Mouse (Mus musculus) cerebellum, adult 8-10 months (tissue): ENCODE results near the gene Hsp90aa1.
"Not testable (repeated sequence)": the region's sequence is repeated elsewhere in the genome, so short reads cannot be mapped to it uniquely, and the experiment has no call there.

Source experiments
- DNase-seq: peaks from one replicate; pipeline ENCODE4 v3.0.0; 2022

Gene Hsp90aa1

DNA sequence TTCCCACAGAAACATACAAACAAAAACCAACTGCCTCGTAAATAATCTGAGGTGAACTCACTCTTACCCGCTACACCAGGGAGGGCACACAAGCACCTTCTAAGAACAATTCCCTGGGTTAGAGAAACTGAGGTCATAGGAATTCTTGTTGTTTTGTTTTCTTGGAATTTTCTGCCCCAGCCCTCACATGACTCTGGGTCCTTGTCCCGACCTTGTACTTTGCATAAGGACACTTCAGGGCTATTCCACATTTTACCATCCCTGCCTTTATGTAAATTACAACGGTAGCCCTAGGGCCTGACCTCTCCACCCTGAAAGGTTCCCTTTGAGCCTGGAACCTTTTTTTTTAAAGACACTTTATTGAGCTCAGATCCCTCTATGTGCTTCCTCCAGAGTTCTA is at the start of gene Hsp90aa1:
TSS of gene Hsp90aa1 (minus strand) at position 173 of the 400 bp plus-strand sequence.
- no peak for DNase-seq

DNA sequence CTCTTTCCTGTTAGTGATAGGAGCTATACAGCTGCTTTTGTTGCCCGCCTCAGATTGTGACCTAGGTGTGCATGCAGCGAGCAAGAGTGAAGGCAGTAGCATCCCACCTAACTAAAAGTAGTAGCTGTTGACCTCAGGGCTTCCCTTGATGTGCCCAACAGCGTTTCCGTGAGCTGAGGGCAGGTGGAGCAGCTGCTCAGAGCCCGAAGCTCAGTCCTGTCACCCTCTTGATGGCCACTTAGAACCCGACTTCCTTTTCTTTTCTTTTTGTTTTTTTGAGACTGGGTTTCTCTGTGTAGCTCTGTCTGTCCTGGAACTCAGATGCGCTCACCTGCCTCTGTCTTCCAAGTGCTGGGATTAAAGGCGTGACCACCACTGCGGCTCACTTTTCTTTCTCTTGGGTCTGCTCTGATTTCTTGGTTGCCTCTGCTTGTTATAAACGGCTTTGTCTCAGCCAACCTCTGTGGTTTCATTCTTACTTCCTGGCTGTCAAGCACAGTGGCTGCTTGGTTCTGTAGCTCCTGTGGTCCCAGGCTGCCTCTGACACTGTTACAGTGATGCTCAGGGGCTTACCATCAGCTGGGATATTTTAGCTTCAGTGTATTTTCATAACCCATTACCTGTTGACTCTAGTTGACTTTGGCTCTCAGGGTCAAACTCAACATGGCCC is 48.4 kb upstream of the Hsp90aa1 start:
- no peak for DNase-seq

DNA sequence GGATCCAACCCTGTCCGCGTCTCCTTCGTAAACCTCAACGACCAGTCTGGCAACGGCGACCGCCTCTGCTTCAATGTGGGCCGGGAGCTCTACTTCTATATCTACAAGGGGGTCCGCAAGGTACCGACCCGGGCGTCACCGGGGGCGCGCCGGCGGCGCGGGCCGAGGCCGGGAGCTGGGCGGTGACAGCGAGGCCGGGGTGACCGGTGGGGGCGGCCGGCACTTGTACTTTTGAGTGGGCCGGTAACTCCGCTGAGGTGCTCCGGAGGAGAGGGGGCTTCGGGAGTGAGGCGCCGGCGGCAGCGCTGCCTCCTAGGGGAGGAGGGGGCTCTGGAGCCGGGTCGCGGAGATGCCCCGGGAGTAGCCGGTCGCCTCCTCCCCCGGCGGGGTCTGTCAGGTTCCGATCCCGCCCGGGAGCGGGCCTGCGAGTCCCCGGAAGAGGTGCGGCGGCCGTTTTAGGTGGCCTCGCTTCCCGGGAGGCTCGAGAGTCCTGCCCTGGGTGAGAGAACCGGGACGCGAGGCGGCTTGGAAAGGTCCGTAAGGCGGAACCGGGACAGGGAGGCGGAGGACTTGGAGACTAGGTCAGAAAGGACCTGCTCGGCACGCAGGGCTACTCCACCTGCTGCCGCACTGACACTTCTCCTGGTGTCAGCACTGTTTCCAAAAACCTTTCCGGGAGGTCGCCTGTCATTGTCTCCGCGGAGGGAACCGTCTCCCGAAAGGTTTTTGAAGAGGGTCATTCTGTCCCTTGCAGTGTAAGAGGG is 35.8 kb upstream of the Hsp90aa1 start:
- DNase-seq = no peak

DNA sequence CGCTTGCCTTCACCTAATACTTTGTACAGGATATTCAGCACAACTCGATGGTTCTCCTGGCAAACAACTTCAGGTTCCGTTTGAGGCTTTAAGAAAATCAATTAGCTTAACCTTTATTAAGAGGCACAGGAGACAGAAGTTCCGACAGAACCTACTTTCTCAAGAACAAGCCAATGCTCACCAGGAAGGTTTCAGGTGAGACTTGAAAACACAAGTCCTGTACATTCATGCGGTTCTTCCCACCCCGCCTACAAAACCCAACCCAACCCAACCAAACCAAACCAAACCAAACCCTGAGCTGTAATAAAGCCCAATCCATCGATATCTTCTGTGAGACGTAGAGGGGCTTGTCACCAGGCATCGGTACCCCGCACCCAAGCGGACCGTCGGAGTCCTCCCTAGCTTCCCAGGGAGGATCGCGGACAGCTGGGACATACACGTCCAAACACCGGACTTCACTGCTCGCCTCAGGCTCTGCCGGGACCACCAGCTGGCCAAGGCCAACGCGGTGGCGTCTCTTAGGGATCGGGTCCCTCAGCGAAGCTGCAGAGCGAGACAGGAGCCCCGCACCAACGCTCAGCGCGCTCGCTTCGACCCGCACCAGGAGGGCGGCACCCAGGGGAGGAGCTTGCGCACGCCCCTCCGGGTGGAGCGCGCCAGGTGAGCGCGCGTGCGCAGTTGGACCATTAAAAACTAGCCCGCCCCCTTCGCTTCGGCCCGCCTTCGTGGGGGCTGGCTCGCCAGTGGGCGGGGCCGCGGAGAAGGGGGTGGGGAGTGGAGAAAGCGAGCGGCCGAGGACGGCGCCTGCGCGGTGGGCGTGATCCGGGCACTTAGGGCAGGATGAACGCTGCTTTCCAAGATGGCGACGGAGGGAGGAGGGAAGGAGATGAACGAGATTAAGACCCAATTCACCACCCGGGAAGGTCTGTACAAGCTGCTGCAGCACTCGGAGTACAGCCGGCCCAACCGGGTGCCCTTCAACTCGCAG is 34.9 kb upstream of the Hsp90aa1 start, which contains the start of gene Wdr20:
TSS of gene Wdr20 (plus strand) at position 775 of the 988 bp plus-strand sequence.
- DNase-seq = peak; percentile 99

DNA sequence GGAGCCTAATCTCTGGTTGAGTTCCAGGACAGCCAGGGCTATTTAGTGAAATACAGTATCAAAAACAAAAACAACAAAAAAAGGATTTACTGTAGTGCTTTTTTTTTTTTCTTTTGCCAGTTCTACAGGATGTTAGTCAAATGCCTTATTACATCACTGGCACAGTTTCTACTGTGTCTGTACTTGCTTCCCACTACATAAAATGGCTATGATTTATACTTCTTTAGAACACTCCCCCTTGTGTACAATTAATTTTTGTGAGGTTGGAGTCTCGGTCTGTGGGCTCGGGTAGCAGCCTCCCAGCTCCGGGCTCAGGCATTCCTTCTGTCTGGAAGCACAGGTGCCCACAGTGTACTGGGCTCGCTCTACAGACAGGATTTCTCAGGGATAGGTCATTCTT is 34.1 kb upstream of the Hsp90aa1 start:
- DNase-seq = no peak

DNA sequence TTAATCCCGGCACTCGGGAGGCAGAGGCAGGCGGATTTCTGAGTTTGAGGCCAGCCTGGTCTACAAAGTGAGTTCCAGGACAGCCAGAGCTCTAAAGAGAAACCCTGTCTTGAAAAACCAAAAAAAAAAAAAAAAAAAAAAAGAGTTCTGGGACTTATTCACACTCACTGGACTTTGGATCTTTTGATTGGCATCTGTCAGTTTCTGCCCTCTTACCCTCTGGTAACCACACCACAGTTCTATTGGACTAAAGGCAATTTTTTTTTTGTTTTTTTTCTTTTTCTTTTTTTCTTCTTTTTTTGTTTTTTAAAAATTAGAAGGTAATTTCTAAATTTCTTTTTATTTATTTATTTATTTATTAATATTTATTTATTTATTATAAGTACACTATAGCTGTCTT is 30.7 kb upstream of the Hsp90aa1 start:
- not testable (repeated sequence) for DNase-seq

DNA sequence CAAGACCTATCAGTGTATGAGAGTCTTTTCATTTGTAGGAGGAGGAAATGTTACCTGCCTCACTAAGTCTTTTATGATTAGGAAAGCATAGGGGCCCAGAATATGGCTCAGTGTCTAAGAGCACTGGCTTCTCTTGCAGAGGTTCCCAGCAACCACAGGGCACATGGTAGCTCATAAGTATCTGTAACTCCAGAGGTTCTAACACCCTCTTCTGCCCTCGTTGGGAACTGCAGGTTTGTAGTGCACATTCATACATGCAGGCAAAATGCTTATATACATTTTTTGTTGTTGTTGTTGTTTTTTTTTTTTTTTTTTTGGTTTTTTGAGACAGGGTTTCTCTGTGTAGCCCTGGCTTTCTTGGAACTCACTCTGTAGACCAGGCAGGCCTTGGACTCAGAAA is 23.9 kb upstream of the Hsp90aa1 start:
- DNase-seq = no peak

DNA sequence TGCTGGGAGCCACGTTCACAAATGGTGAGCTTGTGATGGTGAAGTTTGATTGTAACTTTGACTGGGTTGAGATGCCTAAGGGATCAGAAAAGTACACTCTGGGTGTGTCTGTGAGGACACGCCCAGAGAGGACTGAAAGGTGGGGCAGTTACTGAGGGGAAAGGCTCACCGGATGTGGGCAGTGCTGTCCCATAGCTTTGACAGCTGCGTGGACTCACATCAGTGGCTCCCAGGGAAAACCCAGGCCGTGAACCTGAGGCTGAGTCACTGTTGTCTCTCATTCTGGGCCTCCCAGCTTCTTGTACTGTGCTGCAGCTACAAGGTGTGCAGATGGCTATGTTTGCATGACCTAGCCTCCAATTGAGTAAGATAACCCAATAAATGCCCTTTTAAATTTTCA is 23.0 kb upstream of the Hsp90aa1 start:
- no peak for DNase-seq

DNA sequence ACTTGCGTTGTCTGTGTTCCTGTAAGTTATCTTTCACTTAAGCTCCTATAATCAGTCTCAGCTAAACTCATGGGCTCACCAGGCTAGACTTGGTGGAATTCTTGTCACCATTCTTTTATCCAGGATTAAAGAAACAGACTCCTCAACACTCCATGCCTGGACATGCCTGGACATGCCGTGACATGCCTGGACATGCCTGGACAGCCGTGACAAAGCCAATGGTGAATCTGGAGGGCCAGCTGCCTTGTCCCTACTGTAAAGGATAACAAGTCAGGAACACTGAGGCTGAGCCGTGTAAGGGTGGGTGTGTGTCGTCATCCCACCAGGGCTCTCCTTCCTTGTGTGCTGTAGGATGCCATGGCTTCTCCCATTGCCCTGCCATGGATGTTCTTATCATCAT is 22.5 kb upstream of the Hsp90aa1 start:
- no peak for DNase-seq

DNA sequence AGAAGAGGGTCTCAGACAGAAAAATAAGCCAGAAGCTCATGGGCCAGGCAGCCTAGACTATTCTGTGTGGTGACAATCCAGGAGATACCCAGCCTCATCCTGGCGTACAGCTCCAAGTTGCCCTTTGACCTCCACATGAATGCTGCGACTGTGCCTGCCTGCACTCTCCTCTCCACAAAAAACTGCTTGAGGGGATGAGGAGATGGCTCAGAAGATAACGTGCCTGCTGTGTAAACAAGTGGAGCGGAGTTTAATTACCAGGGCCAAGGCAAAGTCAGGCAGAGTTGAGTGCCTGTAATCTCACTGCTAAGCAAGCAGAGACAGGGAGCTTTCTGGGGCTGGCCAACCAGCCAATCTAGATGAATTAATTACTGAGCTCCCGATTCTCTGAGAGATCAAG is 13.5 kb upstream of the Hsp90aa1 start:
- DNase-seq = no peak

DNA sequence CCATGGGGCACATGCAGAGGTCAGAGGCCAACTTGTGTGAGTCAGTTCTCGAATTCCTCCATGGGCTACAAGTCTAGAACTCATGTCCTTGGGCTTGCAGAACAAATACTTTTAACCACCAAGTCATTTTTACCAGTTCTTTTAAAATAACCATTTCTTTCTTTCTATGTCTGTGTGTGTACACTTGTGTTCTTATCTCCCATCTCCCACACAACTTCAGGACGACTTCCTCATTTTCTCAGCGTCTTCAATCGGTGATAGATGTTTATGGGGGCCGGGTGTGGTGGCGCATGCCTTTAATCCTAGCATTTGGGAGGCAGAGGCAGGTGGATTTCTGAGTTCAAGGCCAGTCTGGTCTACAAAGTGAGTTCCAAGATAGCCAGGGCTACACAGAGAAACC is 11.7 kb upstream of the Hsp90aa1 start:
- no peak for DNase-seq

DNA sequence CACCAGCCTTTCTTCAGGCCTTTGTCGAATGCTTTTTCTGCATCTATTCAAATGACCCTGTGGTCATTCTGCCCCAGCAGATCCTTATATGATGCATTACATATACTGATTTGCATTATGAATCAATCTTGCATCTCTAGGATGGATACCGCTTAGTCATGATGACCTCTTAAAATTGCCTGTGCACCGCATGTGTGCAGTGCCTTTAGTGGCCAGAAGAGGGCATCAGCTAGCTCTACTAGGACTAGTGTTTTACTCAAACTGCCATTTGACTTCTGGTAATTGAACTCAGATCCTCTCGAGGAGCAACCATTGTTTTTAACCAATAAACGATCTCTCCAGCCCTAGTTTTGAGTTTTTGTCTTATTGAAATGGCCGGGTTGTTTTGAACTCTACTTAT is 11.3 kb upstream of the Hsp90aa1 start:
- DNase-seq = no peak

DNA sequence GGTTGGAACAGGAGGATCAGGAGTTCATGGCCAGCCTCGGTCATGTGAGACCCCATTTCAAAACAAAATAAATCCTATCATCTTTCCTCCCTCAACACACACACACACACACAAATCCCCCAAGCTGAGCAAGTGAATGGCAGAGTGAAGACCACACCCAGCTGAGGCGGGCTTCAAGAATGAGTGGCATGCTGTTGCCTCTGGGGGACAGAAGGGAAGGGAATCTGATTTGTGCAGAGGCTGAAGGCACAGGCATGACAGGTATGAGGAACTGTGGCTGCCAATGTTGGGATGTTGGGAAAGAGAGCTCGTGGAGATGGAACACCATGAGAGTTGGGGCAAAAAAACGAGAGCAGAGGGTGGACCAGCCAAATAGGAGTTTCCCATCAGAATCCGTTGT is 8.7 kb upstream of the Hsp90aa1 start:
- no peak for DNase-seq

DNA sequence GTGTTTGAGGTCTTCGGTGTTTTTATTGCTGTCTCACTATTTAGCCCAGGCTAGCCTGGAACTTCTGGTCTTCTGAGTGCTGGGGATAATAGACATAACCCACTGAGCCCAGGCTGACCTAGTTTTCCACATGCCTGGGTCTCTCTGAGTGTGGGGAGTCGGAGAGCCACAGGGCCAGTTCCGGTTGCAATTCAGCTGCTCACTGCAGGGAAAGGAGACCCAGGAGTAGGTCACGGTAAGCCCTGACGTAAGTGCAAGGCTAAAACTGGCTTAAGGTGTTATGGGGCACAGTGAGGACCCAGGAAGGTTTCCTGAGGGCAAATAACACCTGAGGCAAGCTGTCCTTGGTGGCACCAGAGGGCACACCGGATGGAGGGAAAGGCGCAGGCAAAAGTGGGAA is 4.9 kb upstream of the Hsp90aa1 start:
- DNase-seq = no peak

DNA sequence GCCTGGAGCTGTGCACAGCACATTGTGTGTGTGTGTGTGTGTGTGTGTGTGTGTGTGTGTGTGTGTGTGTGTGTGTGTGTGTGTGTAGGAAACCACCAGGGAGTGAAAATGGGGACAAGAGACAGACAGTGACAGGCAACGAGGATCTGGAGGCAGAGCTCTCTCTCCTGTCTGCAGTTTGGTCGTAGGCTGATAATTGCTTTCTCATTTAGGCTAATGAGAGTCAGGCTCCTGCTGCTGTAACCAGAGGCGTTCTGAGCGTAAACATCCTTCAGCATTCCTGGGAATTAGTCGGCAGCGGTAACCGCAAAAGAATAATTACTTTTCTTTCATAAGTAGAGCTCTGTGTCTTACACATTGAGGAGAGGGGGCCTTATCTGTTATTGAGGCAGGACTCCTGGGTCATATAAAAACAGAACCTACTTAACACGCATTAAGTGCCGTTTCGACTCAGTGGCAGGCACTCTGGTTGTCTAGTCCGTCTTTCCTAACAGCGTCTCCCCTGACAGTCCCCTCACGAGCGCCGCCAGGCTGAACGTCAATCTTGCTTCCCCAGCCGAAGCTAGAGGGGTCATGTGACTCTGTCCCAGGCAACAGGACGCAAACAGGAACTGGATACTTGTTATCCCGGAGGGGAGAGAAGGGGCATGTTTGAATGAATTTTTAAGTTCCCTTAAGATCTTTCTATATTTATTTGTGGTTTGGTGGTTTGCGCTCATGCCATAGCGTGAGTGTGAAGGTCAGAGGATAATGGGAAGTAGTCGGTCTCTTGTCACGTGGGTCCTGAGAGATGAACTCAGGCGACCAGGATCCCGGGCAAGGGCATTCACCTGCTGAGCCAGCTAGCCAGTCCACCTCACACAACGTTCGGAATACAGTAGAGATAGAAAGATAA is 4.1 kb upstream of the Hsp90aa1 start:
- DNase-seq = peak; percentile 34

DNA sequence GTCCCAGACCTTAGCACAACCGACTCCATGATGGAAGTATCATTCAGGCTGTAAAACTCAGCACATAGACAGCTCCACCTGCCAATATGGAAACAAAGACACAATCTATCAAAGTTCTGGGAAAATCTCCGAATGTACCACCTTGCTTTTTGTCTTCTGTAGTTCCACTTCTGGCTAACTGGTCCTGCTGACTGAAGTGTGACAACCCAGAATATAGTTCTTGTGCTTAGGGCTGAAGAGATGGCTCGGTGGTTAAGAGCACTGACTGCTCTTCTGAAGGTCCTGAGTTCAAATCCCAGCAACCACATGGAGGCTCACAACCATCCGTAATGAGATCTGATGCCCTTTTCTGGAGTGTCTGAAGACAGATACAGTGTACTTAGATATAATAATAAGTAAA is 2.9 kb upstream of the Hsp90aa1 start:
- not testable (repeated sequence) for DNase-seq

DNA sequence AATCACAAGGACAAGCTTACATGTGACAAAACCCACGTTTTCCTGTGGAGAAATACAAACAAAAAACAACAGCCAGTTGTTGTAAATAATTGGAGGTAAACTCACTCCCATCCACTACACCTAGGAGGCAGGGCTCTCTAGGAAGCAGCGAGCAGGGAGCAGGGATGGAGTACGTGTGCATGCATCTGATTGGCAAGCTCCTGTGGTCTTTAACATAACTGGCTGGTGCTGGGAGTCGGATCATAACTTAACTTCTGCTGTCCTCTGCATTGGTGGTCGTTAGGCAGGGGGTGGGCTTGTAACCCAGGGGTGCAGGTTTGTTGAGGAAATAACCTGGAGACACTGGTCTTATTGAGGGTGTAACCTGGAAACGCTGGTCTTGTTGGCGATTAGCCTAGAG is 1.2 kb upstream of the Hsp90aa1 start:
- no peak for DNase-seq

DNA sequence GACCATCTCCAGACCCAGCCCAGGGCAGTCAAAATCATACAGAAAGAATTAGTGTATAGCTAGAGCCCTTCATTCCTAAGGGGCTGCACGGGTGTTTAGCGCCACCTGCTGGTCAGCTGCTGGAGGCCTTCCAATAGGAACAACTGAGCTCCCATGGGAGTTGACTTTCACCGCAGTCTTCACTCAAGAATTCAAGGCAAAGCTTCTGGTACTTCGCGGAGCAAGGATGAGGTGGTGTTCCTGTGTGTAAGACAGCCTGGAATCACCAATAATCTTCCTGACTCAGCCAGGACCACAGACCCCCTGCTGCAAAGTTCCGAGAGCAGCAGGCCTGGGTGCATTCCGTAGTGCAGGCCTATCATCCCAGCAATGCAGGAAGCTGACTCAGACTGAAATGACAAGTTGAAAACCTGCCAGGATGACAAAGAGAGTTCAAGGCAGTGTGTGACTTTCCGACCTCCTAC is 512 bp upstream of the Hsp90aa1 start:
- DNase-seq = peak; percentile 81

DNA sequence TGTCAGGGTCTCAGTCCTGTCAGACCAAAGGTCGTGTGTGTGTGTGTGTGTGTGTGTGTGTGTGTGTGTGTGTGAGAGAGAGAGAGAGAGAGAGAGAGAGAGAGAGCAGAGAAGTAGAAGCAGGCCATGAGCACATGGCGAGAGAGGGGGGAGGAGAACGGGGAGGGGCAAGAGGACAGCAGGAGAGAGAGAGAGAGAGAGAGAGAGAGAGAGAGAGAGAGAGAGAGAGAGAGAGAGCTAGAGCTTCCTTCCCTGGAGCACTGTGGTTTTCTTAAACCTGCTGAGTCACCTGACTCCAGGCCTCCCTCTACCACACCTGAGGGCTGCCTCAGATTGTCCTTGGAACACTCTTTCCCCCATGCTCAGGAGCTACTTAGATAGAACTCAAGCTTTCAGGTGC is 1.2 kb downstream of the Hsp90aa1 start:
- DNase-seq = not testable (repeated sequence)

DNA sequence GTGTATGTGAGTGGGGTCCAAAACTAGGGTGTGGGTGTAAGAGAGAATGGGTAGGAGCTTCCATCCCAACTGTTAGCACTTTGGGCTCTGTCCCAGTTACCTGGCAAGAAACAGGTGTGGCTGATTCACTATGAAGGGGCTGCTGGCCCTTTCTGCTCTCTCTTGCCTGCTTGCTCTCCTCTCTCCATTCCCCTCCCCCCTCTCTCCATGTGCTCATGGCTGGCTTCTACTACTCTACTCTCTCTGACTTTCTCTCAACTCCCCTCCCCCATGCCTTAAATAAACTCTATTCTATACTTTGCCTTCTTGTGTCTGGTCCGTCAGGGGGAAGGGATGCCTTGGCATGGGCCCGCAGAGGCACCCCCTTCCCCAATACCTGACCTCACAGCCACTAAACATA is 1.8 kb downstream of the Hsp90aa1 start:
- DNase-seq = no peak

DNA sequence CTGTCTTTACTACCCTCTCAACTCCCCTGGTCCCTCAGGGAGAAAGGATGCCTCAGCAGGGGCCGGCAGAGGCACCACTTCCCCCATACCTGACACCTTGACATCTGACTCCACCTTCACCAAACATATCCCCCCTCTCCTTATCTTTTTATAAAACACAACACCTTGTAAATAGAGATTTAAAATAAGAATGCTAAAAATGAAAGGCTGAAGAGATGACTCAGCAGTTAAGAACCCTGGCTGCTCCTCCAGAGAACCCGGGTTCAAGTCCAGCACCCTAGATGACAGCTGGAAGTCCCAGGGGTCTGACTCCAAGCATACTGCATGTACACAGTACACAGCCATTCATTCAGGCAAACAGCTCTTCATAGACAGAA is 3.4 kb downstream of the Hsp90aa1 start:
- DNase-seq = no peak

DNA sequence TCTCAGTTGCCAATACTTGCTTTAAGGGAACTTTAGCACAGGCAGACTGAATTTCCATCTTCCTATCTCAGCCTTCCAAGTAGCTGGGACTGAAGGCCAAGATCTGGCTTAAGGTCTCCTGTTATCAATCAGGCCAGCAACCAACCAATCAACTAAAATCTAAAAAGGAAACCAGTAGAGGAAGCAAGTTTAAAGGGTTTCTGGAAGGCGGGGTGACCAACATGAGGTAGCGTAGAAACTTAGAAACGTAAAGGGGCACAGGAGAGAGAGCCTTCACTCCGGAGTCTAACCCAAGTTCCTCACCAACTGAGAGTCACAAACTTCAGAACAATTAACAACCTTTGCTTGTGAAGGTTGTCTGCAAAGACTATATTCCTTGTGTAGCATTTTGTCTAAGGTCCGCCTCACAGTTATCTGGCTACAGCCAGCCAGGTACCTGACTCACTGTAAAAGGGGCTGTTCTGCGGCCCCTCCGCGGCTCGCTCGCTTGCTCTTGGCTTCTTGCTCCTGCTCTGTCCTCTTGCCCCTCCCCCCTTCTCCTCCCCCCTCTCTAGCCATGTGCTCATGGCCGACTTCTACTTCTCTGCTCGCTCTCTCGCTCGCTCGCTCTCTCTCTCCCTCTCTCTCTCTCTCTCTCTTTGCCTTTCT is 3.9 kb downstream of the Hsp90aa1 start:
- DNase-seq = no peak
